Mouse (Mus musculus): ENCODE results near the gene Gm17727. TPM values are rescaled to one million over a fixed set of nuclear protein-coding genes. Genes with fewer than 3 reads are reported as not detected.
"Not testable (repeated sequence)": the region's sequence is repeated elsewhere in the genome, so short reads cannot be mapped to it uniquely, and the experiment has no call there.

Gene Gm17727
- not detected for polyA plus RNA-seq (2012; fragmentation: generic; extraction: Trizol)

DNA sequence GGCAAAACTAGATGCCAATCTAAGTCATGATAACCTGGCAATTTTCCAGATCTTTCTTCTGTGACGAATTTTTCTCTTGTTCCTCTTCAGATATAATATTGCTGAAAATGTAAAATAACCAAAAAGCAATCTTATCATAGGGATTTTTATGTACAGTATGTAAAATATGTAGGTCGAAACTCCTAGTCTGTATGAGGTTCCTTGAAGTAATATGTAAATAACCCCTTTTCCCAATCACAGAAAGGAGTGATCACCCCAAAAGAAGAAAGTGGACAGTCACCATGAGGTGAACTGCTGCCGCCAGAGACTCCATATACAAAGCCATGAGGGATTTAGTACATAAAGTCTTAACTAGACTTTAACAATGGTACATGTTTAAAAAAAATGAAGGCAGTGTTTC, at the start of gene Gm17727:
Gene Gm17727, minus strand, starts transcription at position 101 of the 400 bp plus-strand sequence.
- no peaks in the 10 kb centered on the region for H3K27me3 ChIP-seq (ENCODE audit: control insufficient read depth, insufficient read depth, insufficient read length)
- H3K4me2 ChIP-seq (ENCODE audit: low read depth) = no peak within 1 kb of the TSS
- no peaks in the 10 kb centered on the region for H3K36me3 ChIP-seq (ENCODE audit: control insufficient read depth, insufficient read depth)
- no peak for TF ChIP-seq SRF (IDR thresholded peaks at IDR 0.05; ENCODE audit: control insufficient read depth, insufficient read length, low read depth)
- TF ChIP-seq REST (IDR thresholded peaks at IDR 0.05; ENCODE audit: insufficient read depth, insufficient read length) = no peak
- TF ChIP-seq CEBPB (IDR thresholded peaks at IDR 0.05; ENCODE audit: insufficient read depth, poor library complexity, severe bottlenecking) = no peak
- TF ChIP-seq E2F4 (IDR thresholded peaks at IDR 0.05; ENCODE audit: insufficient read depth) = no peak
- no peak within 1 kb of the TSS for H3K4me3 ChIP-seq
- no peaks in the 10 kb centered on the region for H3K79me2 ChIP-seq (ENCODE audit: control insufficient read depth, insufficient read depth)
- H3ac ChIP-seq (ENCODE audit: control insufficient read depth, insufficient read length) = no peak within 1 kb of the TSS

DNA sequence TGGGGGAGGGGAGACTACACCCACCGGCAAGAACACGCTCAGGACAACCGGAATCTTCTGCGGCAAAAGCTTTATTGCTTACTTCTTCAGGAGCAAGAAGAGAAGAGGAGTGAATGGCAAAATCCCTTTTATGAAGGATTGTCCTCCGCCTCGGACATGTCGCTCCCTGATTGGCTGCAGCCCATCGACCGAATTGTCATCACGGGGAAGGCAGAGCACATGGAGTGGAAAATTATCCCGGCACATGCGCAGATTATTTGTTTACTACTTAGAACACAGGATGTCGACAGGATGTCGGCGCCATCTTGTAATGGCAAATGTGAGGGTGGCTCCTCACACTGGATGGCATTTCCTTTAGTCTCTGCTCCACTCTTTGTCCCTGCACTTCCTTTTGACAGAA, 40.0 kb upstream of the Gm17727 start:
- not testable (repeated sequence) for H3K4me3 ChIP-seq; H3K79me2 ChIP-seq (ENCODE audit: control insufficient read depth, insufficient read depth); H3K27me3 ChIP-seq (ENCODE audit: control insufficient read depth, insufficient read depth, insufficient read length); H3ac ChIP-seq (ENCODE audit: control insufficient read depth, insufficient read length); H3K36me3 ChIP-seq (ENCODE audit: control insufficient read depth, insufficient read depth); H3K4me2 ChIP-seq (ENCODE audit: low read depth)

DNA sequence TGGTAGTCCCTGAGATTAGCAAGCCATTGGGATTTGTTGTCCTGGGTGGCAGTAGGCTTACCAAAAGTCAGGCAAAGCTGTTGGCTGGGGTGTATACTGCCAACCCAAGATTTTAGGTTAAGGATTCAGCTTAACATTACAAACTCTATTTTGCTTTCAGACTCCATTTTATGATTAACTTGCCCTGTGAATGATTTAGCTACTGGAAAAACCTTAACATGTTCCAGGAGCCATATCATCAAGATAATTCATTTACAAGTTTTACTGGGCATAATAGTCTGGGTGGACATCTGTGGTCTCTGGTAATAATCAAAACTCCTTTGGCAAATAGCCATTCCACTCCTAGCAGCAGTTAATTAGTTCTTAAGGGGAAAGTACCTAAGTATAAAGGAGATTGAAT, 20.2 kb upstream of the Gm17727 start:
- Histone ChIP-seq H3K4me2 (ENCODE audit: low read depth) (no peak overlapping the region), H3K4me3 (no peak overlapping the region), H3K36me3 (ENCODE audit: control insufficient read depth, insufficient read depth) (no peaks in the 10 kb centered on the region), H3K79me2 (ENCODE audit: control insufficient read depth, insufficient read depth) (no peaks in the 10 kb centered on the region), H3ac (ENCODE audit: control insufficient read depth, insufficient read length) (no peak overlapping the region), H3K27me3 (ENCODE audit: control insufficient read depth, insufficient read depth, insufficient read length) (no peaks in the 10 kb centered on the region)
- no peak for TF ChIP-seq MYOG (IDR thresholded peaks at IDR 0.05; ENCODE audit: control insufficient read depth in 1 of 3, insufficient read depth in 1 of 3, insufficient read length in 2 of 3, low read depth in 2 of 3)
- no peak for TF ChIP-seq TCF12 (IDR thresholded peaks at IDR 0.05; ENCODE audit: insufficient read depth, poor library complexity, severe bottlenecking)
- TF ChIP-seq MYOD1 (IDR thresholded peaks at IDR 0.05; ENCODE audit: control insufficient read depth in 1 of 3, insufficient read length in 2 of 3, low read depth in 2 of 3) = no peak
- TF ChIP-seq POLR2AphosphoS2 (IDR thresholded peaks at IDR 0.05; ENCODE audit: insufficient read length, low read depth) = no peak
- no peak for TF ChIP-seq MAX (IDR thresholded peaks at IDR 0.05; ENCODE audit: low read depth)
- TF ChIP-seq TCF3 (IDR thresholded peaks at IDR 0.05; ENCODE audit: insufficient read length, low read depth) = no peak
- TF ChIP-seq POLR2A (IDR thresholded peaks at IDR 0.05; ENCODE audit: insufficient read length, low read depth) = no peak
- no peak for TF ChIP-seq REST (IDR thresholded peaks at IDR 0.05; ENCODE audit: insufficient read depth, insufficient read length)
- TF ChIP-seq E2F4 (IDR thresholded peaks at IDR 0.05; ENCODE audit: insufficient read depth) = no peak
- no peak for TF ChIP-seq CEBPB (IDR thresholded peaks at IDR 0.05; ENCODE audit: insufficient read depth, poor library complexity, severe bottlenecking)
- TF ChIP-seq SRF (IDR thresholded peaks at IDR 0.05; ENCODE audit: control insufficient read depth, insufficient read length, low read depth) = no peak
- TF ChIP-seq USF1 (IDR thresholded peaks at IDR 0.05; ENCODE audit: low read depth) = no peak

DNA sequence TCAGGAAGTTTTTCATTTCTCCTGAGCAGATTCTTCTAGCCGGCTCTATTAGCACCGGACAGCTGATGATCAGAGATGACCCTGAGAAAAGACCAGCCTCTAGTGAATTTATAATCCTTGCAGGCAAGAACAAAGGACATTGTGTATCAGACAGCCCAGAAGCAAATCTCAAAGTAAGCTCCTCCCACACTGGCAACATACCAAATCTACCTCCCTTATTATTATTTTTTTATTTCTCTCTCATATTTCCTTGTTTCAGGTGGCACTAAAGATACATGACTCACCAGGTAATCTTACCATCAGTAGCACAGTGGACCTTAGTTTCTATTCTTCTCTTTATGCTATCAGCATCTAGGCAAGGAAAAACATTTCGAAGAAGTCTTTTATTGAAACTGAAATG, 12.1 kb upstream of the Gm17727 start, which contains the start of the genes Gm27235 and D730048I06Rik:
Gene Gm27235, minus strand, starts transcription at position 101 of the 400 bp plus-strand sequence.
Gene D730048I06Rik, minus strand, starts transcription at position 112 of the 400 bp plus-strand sequence.
- Histone ChIP-seq H3K79me2 (ENCODE audit: control insufficient read depth, insufficient read depth) (no peaks in the 10 kb centered on the region), H3K36me3 (ENCODE audit: control insufficient read depth, insufficient read depth) (no peaks in the 10 kb centered on the region), H3ac (ENCODE audit: control insufficient read depth, insufficient read length) (no peak within 1 kb of the TSS), H3K27me3 (ENCODE audit: control insufficient read depth, insufficient read depth, insufficient read length) (no peaks in the 10 kb centered on the region), H3K4me3 (no peak within 1 kb of the TSS), H3K4me2 (ENCODE audit: low read depth) (no peak within 1 kb of the TSS)
- TF ChIP-seq REST (IDR thresholded peaks at IDR 0.05; ENCODE audit: insufficient read depth, insufficient read length) (no peak), MYOG (IDR thresholded peaks at IDR 0.05; ENCODE audit: control insufficient read depth in 1 of 3, insufficient read depth in 1 of 3, insufficient read length in 2 of 3, low read depth in 2 of 3) (no peak), CEBPB (IDR thresholded peaks at IDR 0.05; ENCODE audit: insufficient read depth, poor library complexity, severe bottlenecking) (no peak), USF1 (IDR thresholded peaks at IDR 0.05; ENCODE audit: low read depth) (no peak), SRF (IDR thresholded peaks at IDR 0.05; ENCODE audit: control insufficient read depth, insufficient read length, low read depth) (no peak), POLR2AphosphoS2 (IDR thresholded peaks at IDR 0.05; ENCODE audit: insufficient read length, low read depth) (no peak)

DNA sequence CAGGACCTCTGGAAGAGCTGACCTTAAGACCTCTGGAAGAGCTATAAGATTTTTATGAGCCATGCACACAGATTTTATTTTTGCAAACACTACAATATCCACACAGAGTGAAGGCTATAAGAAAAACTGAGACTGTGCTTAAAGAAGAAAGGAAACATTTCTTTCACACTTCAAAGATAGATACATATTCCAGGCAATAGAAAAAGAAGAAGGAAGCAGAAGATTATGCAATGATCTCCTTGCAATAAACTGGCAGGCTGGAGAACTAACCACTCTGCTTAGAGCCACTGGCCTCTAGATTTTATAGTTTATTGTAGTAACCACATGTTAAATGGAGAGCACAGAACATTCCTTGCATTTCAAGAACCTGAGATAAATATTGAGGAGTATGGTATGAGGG, 21.1 kb downstream of the Gm17727 start:
- no peak overlapping the region for H3K4me3 ChIP-seq
- H3K4me2 ChIP-seq (ENCODE audit: low read depth) = no peak overlapping the region
- H3K79me2 ChIP-seq (ENCODE audit: control insufficient read depth, insufficient read depth) = no peaks in the 10 kb centered on the region
- TF ChIP-seq CEBPB (IDR thresholded peaks at IDR 0.05; ENCODE audit: insufficient read depth, poor library complexity, severe bottlenecking) (no peak), USF1 (IDR thresholded peaks at IDR 0.05; ENCODE audit: low read depth) (no peak), MYOG (IDR thresholded peaks at IDR 0.05; ENCODE audit: control insufficient read depth in 1 of 3, insufficient read depth in 1 of 3, insufficient read length in 2 of 3, low read depth in 2 of 3) (no peak)
- no peaks in the 10 kb centered on the region for H3K27me3 ChIP-seq (ENCODE audit: control insufficient read depth, insufficient read depth, insufficient read length)
- H3K36me3 ChIP-seq (ENCODE audit: control insufficient read depth, insufficient read depth) = no peaks in the 10 kb centered on the region
- H3ac ChIP-seq (ENCODE audit: control insufficient read depth, insufficient read length) = no peak overlapping the region

DNA sequence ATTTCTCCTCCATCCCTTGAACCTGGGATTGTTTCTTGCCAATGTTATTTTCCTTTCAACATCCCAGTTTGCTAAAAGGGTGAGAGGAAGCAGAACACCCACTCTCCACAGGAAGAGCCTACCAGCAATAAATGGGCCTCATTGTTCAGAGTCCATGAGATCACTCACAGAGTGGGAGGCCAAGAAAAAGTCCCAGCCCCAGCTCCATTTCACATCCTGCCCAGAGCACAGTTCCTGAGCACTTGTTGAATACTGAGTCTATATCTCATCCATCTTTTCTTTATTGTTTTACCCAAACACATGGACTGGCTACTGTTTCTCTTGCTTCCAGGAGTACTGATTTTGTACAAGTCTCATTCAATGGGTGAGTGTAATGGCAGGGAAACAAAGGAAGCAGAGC, 37.2 kb downstream of the Gm17727 start, which contains the start of gene Gm17677:
Gene Gm17677, plus strand, starts transcription at position 301 of the 400 bp plus-strand sequence.
- H3K79me2 ChIP-seq (ENCODE audit: control insufficient read depth, insufficient read depth) = no peaks in the 10 kb centered on the region
- no peaks in the 10 kb centered on the region for H3K36me3 ChIP-seq (ENCODE audit: control insufficient read depth, insufficient read depth)
- no peak within 1 kb of the TSS for H3ac ChIP-seq (ENCODE audit: control insufficient read depth, insufficient read length)
- H3K4me3 ChIP-seq = no peak within 1 kb of the TSS
- TF ChIP-seq SRF (IDR thresholded peaks at IDR 0.05; ENCODE audit: control insufficient read depth, insufficient read length, low read depth) (no peak), REST (IDR thresholded peaks at IDR 0.05; ENCODE audit: insufficient read depth, insufficient read length) (no peak), MAX (IDR thresholded peaks at IDR 0.05; ENCODE audit: low read depth) (no peak), POLR2AphosphoS2 (IDR thresholded peaks at IDR 0.05; ENCODE audit: insufficient read length, low read depth) (no peak), E2F4 (IDR thresholded peaks at IDR 0.05; ENCODE audit: insufficient read depth) (no peak), MYOD1 (IDR thresholded peaks at IDR 0.05; ENCODE audit: control insufficient read depth in 1 of 3, insufficient read length in 2 of 3, low read depth in 2 of 3) (no peak)
- no peaks in the 10 kb centered on the region for H3K27me3 ChIP-seq (ENCODE audit: control insufficient read depth, insufficient read depth, insufficient read length)
- no peak within 1 kb of the TSS for H3K4me2 ChIP-seq (ENCODE audit: low read depth)
